Mouse (Mus musculus) thymus, postnatal 4 days (tissue): Measurements from ENCODE around the gene Rhof.
"Not testable (repeated sequence)": the region's sequence is repeated elsewhere in the genome, so short reads cannot be mapped to it uniquely, and the experiment has no call there.

Experiments
- DNase-seq: peaks from one replicate; pipeline ENCODE4 v3.0.0; 2021

Rhof gene

GRCm38 (mm10) chr5:123061402-123061749, 71.1 kb downstream of the Rhof start:
- not testable (repeated sequence) for DNase-seq

GRCm38 (mm10) chr5:123060706-123061401, 71.6 kb downstream of the Rhof start:
- DNase-seq = no peak

GRCm38 (mm10) chr5:123059757-123060520, 72.6 kb downstream of the Rhof start:
- DNase-seq = peak; percentile 72

DNA sequence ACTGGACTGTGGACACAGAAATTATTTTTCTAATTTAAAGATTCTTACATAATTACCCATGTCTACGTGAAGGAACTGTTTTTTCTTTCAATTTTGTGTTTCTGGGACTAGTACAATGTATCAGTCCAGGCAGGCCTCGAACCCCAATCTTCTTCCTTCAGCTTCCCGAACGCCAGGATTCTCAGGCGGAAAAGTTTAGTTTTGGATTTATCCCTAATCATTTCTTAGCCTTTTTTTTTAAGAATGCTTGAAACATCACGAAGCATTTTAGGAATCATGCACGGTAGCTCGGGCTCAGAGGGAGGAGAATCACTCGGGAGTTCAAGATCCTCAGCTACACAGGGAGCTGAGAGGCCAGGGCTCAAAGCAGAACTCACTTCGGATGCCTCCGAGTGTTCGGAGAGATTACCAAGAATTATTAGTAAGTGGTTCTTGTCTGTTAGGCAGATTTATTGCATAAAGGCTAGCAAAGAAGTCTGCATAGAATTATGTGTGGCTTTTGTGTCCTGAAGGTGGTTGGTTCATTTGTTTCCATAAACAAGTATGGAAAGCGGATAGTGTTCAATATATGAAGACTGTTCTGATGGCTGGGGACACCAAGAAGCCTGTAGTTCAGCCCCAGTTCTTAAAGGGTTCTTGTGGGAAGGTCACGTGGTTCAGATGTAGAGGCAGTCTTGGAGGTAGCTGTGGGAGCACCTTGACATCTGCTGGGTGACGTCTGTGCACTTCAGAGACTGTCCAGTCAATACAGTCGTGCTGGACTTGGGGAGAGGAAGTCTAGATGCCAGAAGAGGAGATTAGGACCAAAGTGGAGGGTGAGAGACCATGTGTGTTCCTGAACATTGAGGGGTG, 74.0 kb downstream of the Rhof start:
- DNase-seq = peak; percentile 52

- peak; percentile 99 for DNase-seq
Measured at GRCm38 (mm10) chr5:123057366-123058250, 74.9 kb downstream of the Rhof start.
